Mouse (Mus musculus): ENCODE results near the gene Rngtt. TPM values are rescaled to one million over a fixed set of nuclear protein-coding genes. Genes with fewer than 3 reads are reported as not detected.

Gene Rngtt
- total RNA-seq (2012; rRNA removed) (13.7 and 15.0 TPM in 2 replicates), polyA plus RNA-seq (2012; ENCODE audit: insufficient read depth in 1 of 2, insufficient read length in 2 of 2, low read depth in 1 of 2, low replicate concordance in 2 of 2, missing spikeins in 1 of 2) (10 to 100 TPM in 1 of 2 experiments, not detected in 1; 18.7 TPM)

DNA sequence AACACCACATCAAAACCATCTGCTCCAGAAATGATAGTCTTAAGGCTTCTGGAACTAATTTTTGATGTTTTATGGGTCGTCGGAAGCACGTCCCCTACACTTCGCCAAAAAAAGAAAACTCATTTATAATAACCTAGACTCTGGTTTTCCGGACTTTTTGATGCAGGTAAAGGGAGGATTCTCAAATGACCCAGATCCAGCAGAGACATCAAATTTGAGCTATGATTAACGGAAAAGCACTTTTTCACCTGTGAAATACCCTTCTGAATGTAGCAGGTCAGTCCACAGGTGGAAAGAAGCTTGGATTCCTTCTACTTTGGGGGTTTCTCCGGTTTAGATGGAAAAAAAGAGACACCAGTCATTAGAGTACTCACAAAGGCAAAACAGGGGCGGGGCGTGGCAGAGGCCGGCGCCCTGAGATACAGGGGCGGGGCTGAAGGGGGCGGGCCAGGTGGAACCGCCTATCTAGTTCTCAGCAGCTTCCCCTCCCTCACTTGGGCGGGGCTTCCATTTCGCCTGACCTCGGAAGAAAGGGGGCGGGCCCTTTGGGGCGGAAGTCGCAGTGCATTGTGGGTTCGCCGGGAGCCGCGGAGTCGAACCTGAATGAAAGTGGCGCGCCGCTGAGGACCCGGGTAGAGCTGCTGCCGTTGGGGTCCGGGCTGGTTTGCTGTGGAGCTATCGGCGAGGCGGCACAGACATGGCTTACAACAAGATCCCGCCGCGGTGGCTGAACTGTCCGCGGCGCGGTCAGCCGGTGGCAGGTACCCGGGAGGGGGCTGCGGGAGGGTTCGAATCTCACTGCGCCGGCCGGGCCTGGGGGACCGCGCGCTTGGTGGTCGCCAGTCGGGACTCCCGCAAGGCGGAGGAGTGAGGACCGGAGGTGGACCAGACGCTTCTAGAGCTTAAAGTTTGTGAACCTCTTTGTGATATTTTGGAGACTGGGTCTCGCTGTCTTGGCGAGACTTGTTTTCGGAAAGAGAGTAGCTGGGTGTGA, at the start of gene Rngtt:
Rngtt (plus strand) TSS at position 548 of the 994 bp plus-strand sequence.
- H3K4me3 ChIP-seq (ENCODE audit: control insufficient read depth in 1 of 2, insufficient read depth in 1 of 2, low read depth in 2 of 2, low read length in 2 of 2): peak within 1 kb of the TSS; percentile 91 to 98
- peak within 1 kb of the TSS; percentile 93 for H3K27ac ChIP-seq (ENCODE audit: control insufficient read depth, low read depth, low read length)
- H3K9me3 ChIP-seq (replicated peaks; ENCODE audit: insufficient read depth, low read length): no peaks in the 10 kb centered on the region
- DNase-seq (ENCODE audit: low read depth, low spot score): peak; percentile 98
- TF ChIP-seq MXI1 (IDR thresholded peaks at IDR 0.05; ENCODE audit: low read depth, low read length) (peak; percentile 23; the same call in 1 of the 2 replicates), ZC3H11A (IDR thresholded peaks at IDR 0.05; ENCODE audit: low read depth, low read length) (no peak), GATA1 (IDR thresholded peaks at IDR 0.05; ENCODE audit: low read depth, low read length) (no peak), NELFE (IDR thresholded peaks at IDR 0.05; ENCODE audit: low read depth, low read length) (peak; percentile 79), ZNF384 (IDR thresholded peaks at IDR 0.05; ENCODE audit: low read depth, low read length) (0 out of 2 replicates have a peak, but pooled peaks have one; percentile 5), BHLHE40 (IDR thresholded peaks at IDR 0.05; ENCODE audit: borderline replicate concordance, low read depth, low read length) (no peak), POLR2AphosphoS2 (IDR thresholded peaks at IDR 0.05; ENCODE audit: low read length) (peak; percentile 66; the same call in 1 of the 2 replicates), SIN3A (IDR thresholded peaks at IDR 0.05; ENCODE audit: low read length) (peak; percentile 83), CHD2 (IDR thresholded peaks at IDR 0.05; ENCODE audit: low read length) (no peak), POLR2A (IDR thresholded peaks at IDR 0.05; ENCODE audit: control insufficient read depth in 1 of 2, insufficient read depth in 1 of 2, low read depth in 1 of 2, low read length in 2 of 2, poor library complexity in 1 of 2) (peak; percentile 44 to 82; a peak in 3 of 4 replicates), TCF12 (IDR thresholded peaks at IDR 0.05; ENCODE audit: low read depth, low read length) (peak; percentile 68), HCFC1 (IDR thresholded peaks at IDR 0.05; ENCODE audit: low read depth, low read length) (peak; percentile 87), CTCF (IDR thresholded peaks at IDR 0.05 in 2 of 3, conservative IDR thresholded peaks at IDR 0.05 in 1 of 3; ENCODE audit: control insufficient read depth in 1 of 3, insufficient read depth in 1 of 3, low read depth in 2 of 3, low read length in 3 of 3, poor library complexity in 1 of 3, severe bottlenecking in 1 of 3) (no peak), MAZ (IDR thresholded peaks at IDR 0.05; ENCODE audit: low read depth, low read length) (no peak), TBP (IDR thresholded peaks at IDR 0.05; ENCODE audit: low read depth, low read length) (0 out of 2 replicates have a peak, but pooled peaks have one; percentile 37), ELF1 (IDR thresholded peaks at IDR 0.05; ENCODE audit: low read depth, low read length) (peak; percentile 91)
- H3K4me1 ChIP-seq (ENCODE audit: control insufficient read depth in 1 of 2, insufficient read depth in 2 of 2, low read length in 2 of 2): peaks cover 9 to 11% of the 10 kb centered on the region in 2 experiments
- peaks cover 35% of the 10 kb centered on the region for H3K79me2 ChIP-seq (ENCODE audit: control insufficient read depth, insufficient read depth, low read length, poor library complexity)
- H3K9ac ChIP-seq (ENCODE audit: control insufficient read depth, low read depth, low read length, poor library complexity, severe bottlenecking): peak within 1 kb of the TSS; percentile 96
- H3K36me3 ChIP-seq (ENCODE audit: control insufficient read depth in 1 of 2, insufficient read depth in 2 of 2, low read length in 2 of 2): peaks cover 4 to 16% of the 10 kb centered on the region in 2 experiments
- no peaks in the 10 kb centered on the region for H3K27me3 ChIP-seq (ENCODE audit: control insufficient read depth in 1 of 2, insufficient read depth in 2 of 2, low read length in 2 of 2)

DNA sequence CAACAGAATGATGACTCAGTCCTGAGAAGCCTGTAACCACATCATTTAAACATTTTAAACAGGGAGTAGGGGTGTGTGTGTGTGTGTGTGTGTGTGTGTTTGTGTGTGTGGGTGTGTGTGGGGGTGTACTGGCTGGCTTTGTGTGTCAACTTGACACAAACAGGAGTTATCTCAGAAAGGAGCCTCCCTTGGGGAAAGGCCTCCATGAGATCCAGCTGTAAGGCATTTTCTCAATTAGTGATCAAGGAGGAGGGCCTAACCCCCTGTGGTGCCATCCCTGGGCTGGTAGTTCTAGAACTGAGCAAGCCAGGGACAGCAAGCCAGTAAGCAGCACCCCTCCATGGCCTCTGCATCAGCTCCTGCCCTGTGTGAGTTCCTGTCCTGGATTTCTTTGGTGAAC, 49.8 kb upstream of the Rngtt start:
- H3K9me3 ChIP-seq (replicated peaks; ENCODE audit: insufficient read depth, low read length): no peaks in the 10 kb centered on the region
- no peak overlapping the region for H3K9ac ChIP-seq (ENCODE audit: control insufficient read depth, low read depth, low read length, poor library complexity, severe bottlenecking)
- no peak overlapping the region for H3K4me3 ChIP-seq (ENCODE audit: control insufficient read depth in 1 of 2, insufficient read depth in 1 of 2, low read depth in 2 of 2, low read length in 2 of 2)
- H3K27ac ChIP-seq (ENCODE audit: control insufficient read depth, low read depth, low read length): no peak overlapping the region
- no peaks in the 10 kb centered on the region for H3K79me2 ChIP-seq (ENCODE audit: control insufficient read depth, insufficient read depth, low read length, poor library complexity)
- no peaks in the 10 kb centered on the region for H3K36me3 ChIP-seq (ENCODE audit: control insufficient read depth in 1 of 2, insufficient read depth in 2 of 2, low read length in 2 of 2)
- no peak for DNase-seq (ENCODE audit: low read depth, low spot score)
- H3K4me1 ChIP-seq (ENCODE audit: control insufficient read depth in 1 of 2, insufficient read depth in 2 of 2, low read length in 2 of 2): no peaks in the 10 kb centered on the region
- peaks cover 4 to 6% of the 10 kb centered on the region in 2 experiments; a peak in 3 of 4 replicates for H3K27me3 ChIP-seq (ENCODE audit: control insufficient read depth in 1 of 2, insufficient read depth in 2 of 2, low read length in 2 of 2)
- TF ChIP-seq TCF12 (IDR thresholded peaks at IDR 0.05; ENCODE audit: low read depth, low read length): no peak
- no peak for TF ChIP-seq USF2 (IDR thresholded peaks at IDR 0.05; ENCODE audit: borderline replicate concordance in 1 of 2, insufficient read depth in 1 of 2, low read depth in 1 of 2, low read length in 2 of 2)
- TF ChIP-seq MAZ (IDR thresholded peaks at IDR 0.05; ENCODE audit: low read depth, low read length): no peak
- no peak for TF ChIP-seq MYC (IDR thresholded peaks at IDR 0.05; ENCODE audit: low read depth, low read length)
- TF ChIP-seq KAT2A (conservative IDR thresholded peaks at IDR 0.05; ENCODE audit: low read depth, low read length): no peak
- TF ChIP-seq NELFE (IDR thresholded peaks at IDR 0.05; ENCODE audit: low read depth, low read length): no peak
- no peak for TF ChIP-seq CTCF (IDR thresholded peaks at IDR 0.05 in 2 of 3, conservative IDR thresholded peaks at IDR 0.05 in 1 of 3; ENCODE audit: control insufficient read depth in 1 of 3, insufficient read depth in 1 of 3, low read depth in 2 of 3, low read length in 3 of 3, poor library complexity in 1 of 3, severe bottlenecking in 1 of 3)
- TF ChIP-seq MXI1 (IDR thresholded peaks at IDR 0.05; ENCODE audit: low read depth, low read length): no peak
- no peak for TF ChIP-seq ZKSCAN1 (IDR thresholded peaks at IDR 0.05; ENCODE audit: low read depth, low read length)
- no peak for TF ChIP-seq MEF2A (IDR thresholded peaks at IDR 0.05; ENCODE audit: extremely low read depth, insufficient replicate concordance, low read depth, low read length, poor library complexity, severe bottlenecking)
- no peak for TF ChIP-seq POLR2AphosphoS5 (IDR thresholded peaks at IDR 0.05; ENCODE audit: borderline replicate concordance, low read depth, low read length)
- no peak for TF ChIP-seq USF1 (IDR thresholded peaks at IDR 0.05; ENCODE audit: low read depth, low read length)
- no peak for TF ChIP-seq EP300 (IDR thresholded peaks at IDR 0.05; ENCODE audit: low read depth in 1 of 2, low read length in 2 of 2)
- no peak for TF ChIP-seq SMC3 (IDR thresholded peaks at IDR 0.05; ENCODE audit: low read depth, low read length)
- no peak for TF ChIP-seq MAX (IDR thresholded peaks at IDR 0.05; ENCODE audit: low read length)
- TF ChIP-seq E2F4 (IDR thresholded peaks at IDR 0.05; ENCODE audit: borderline replicate concordance, low read depth, low read length): no peak
